Mouse (Mus musculus): ENCODE results near the gene Gm6509. TPM values are rescaled to one million over a fixed set of nuclear protein-coding genes. Genes with fewer than 3 reads are reported as not detected.
"Not testable (repeated sequence)": the region's sequence is repeated elsewhere in the genome, so short reads cannot be mapped to it uniquely, and the experiment has no call there.

The Gm6509 gene
- not detected in 2 replicates for polyA plus RNA-seq (2015; fragmentation: Nextera tagmentation; extraction: Ambion mirVana)

DNA sequence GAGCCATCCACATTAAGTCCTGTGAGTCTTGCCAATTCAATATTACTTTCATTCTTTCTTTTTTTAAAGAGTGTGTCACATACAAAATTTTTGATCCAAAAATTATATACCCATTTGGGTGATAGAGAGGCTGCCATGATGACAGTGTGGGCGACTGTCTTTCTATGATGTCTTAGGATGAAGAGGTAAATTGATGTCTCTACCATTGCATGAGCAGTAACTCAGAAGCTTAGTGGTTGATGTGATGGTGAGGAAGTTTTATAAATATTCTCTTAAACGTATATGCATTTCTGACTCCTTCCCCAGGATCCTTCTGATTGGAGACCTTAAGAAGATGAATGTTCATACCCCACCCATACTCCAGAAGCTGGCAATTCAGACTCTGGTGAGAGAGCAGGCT lies at the start of gene Gm6509:
Gene Gm6509 (plus strand): TSS at position 301 of the 400 bp plus-strand sequence.
- H3K9ac ChIP-seq; H3K36me3 ChIP-seq; ATAC-seq; H3K4me3 ChIP-seq (replicated peaks); H3K27me3 ChIP-seq (replicated peaks); H3K27ac ChIP-seq; H3K4me2 ChIP-seq (replicated peaks); H3K4me1 ChIP-seq (replicated peaks); H3K9me3 ChIP-seq: not testable (repeated sequence)
- WGBS, result 67% methylated on average over 1 of the region's 2 CpGs

- not testable (repeated sequence) for H3K9ac ChIP-seq; H3K4me1 ChIP-seq (replicated peaks); H3K9me3 ChIP-seq; H3K4me3 ChIP-seq (replicated peaks); H3K4me2 ChIP-seq (replicated peaks); H3K27ac ChIP-seq; ATAC-seq; H3K27me3 ChIP-seq (replicated peaks); H3K36me3 ChIP-seq
- WGBS, result no CpG with 5 or more reads among the region's 1 CpGs
Observed at GRCm38 (mm10) chr5:94616242-94616641, 7.5 kb upstream of the Gm6509 start, which contains the start of gene Gm3147. Gm3147 (minus strand) TSS chr5:94616342.

- not testable (repeated sequence) for H3K4me2 ChIP-seq (replicated peaks); H3K4me1 ChIP-seq (replicated peaks); H3K27me3 ChIP-seq (replicated peaks); H3K9ac ChIP-seq; ATAC-seq; H3K36me3 ChIP-seq; H3K27ac ChIP-seq; H3K4me3 ChIP-seq (replicated peaks); H3K9me3 ChIP-seq
- WGBS, result no CpG with 5 or more reads among the region's 2 CpGs
Observed at GRCm38 (mm10) chr5:94648082-94648481, 24.3 kb downstream of the Gm6509 start, which contains the start of gene Gm6205. Gm6205 (plus strand) TSS chr5:94648382.

Other genes starting within 250 kb of the Gm6509 start
- gene Gm7682, start 178.2 kb upstream of the Gm6509 start, polyA plus RNA-seq (2015; fragmentation: Nextera tagmentation; extraction: Ambion mirVana), result not detected in 2 replicates
- not detected in 2 replicates for gene Gm3139, start 97.7 kb upstream of the Gm6509 start, polyA plus RNA-seq (2015; fragmentation: Nextera tagmentation; extraction: Ambion mirVana)
- gene Gm3147, start 7.6 kb upstream of the Gm6509 start, polyA plus RNA-seq (2015; fragmentation: Nextera tagmentation; extraction: Ambion mirVana), result not detected in 2 replicates
- not detected in 2 replicates for gene Gm6205, start 24.4 kb downstream of the Gm6509 start, polyA plus RNA-seq (2015; fragmentation: Nextera tagmentation; extraction: Ambion mirVana)
- not detected in 2 replicates for gene Gm3183, start 241.5 kb downstream of the Gm6509 start, polyA plus RNA-seq (2015; fragmentation: Nextera tagmentation; extraction: Ambion mirVana)

All from intestine, embryonic 15.5 days (tissue).